Mouse (Mus musculus): ENCODE data around the gene Card9. TPM values are rescaled to one million over a fixed set of nuclear protein-coding genes. Genes with fewer than 3 reads are reported as not detected.

Card9 gene
- polyA plus RNA-seq, 1 experiment from 2014 or later: 0.53 TPM

DNA sequence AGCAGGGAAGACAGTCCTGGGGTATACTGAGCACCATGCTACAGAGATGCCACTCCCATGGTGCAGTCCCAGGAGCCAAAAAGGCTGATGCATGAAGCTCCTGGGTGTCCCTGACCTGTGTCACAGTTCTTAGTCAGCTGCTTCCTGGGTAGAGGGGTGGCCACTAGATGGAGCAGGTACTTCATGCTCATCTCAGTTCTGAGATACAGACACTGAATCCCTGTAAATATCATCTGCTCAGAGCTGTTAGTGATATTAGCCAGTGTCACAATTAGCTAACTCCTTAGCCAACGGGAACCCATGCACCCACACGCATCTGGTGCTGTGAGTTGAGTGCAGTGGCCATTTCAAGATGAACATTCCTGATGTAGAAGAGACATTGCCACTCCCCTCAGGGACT is 35.8 kb downstream of the Card9 start:
- H3K27me3 ChIP-seq (ENCODE audit: control insufficient read depth, insufficient read depth, low read length): no peaks in the 10 kb centered on the region
- H3K4me3 ChIP-seq (ENCODE audit: low read length): no peak overlapping the region
- H3K27ac ChIP-seq (ENCODE audit: low read depth, low read length): no peak overlapping the region
- ATAC-seq (ENCODE audit: low FRiP score, low TSS enrichment): no peak
- WGBS: 92% methylated on average over 2 of the region's 2 CpGs
- H3K36me3 ChIP-seq (ENCODE audit: control insufficient read depth, insufficient read depth, low read length): peaks cover 66% of the 10 kb centered on the region
- no peaks in the 10 kb centered on the region for H3K9me3 ChIP-seq (ENCODE audit: control insufficient read depth, low read length)
- no peak overlapping the region for H3K4me2 ChIP-seq (replicated peaks; ENCODE audit: low read depth, low read length)
- no peak overlapping the region for H3K9ac ChIP-seq (ENCODE audit: low read depth, low read length)
- H3K4me1 ChIP-seq (ENCODE audit: control insufficient read depth, insufficient read depth, low read length): no peaks in the 10 kb centered on the region

- Histone ChIP-seq H3K27ac (ENCODE audit: low read depth, low read length) (no peak overlapping the region), H3K4me1 (ENCODE audit: control insufficient read depth, insufficient read depth, low read length) (no peaks in the 10 kb centered on the region), H3K27me3 (ENCODE audit: control insufficient read depth, insufficient read depth, low read length) (no peaks in the 10 kb centered on the region), H3K36me3 (ENCODE audit: control insufficient read depth, insufficient read depth, low read length) (peaks cover 56% of the 10 kb centered on the region), H3K4me2 (replicated peaks; ENCODE audit: low read depth, low read length) (no peak overlapping the region), H3K4me3 (ENCODE audit: low read length) (no peak overlapping the region), H3K9me3 (ENCODE audit: control insufficient read depth, low read length) (no peaks in the 10 kb centered on the region), H3K9ac (ENCODE audit: low read depth, low read length) (no peak overlapping the region)
- no peak for ATAC-seq (ENCODE audit: low FRiP score, low TSS enrichment)
- 91% methylated on average over 13 of the region's 13 CpGs for WGBS
Observed at GRCm38 (mm10) chr2:26323589-26324325, 37.0 kb downstream of the Card9 start.

- Histone ChIP-seq H3K4me2 (replicated peaks; ENCODE audit: low read depth, low read length) (no peak overlapping the region), H3K4me3 (ENCODE audit: low read length) (no peak overlapping the region), H3K4me1 (ENCODE audit: control insufficient read depth, insufficient read depth, low read length) (peaks cover 19% of the 10 kb centered on the region), H3K27ac (ENCODE audit: low read depth, low read length) (no peak overlapping the region), H3K36me3 (ENCODE audit: control insufficient read depth, insufficient read depth, low read length) (peaks cover 34% of the 10 kb centered on the region), H3K9ac (ENCODE audit: low read depth, low read length) (no peak overlapping the region), H3K27me3 (ENCODE audit: control insufficient read depth, insufficient read depth, low read length) (no peaks in the 10 kb centered on the region), H3K9me3 (ENCODE audit: control insufficient read depth, low read length) (no peaks in the 10 kb centered on the region)
- WGBS: 86% methylated on average over 14 of the region's 14 CpGs
- no peak for ATAC-seq (ENCODE audit: low FRiP score, low TSS enrichment)
Observed at GRCm38 (mm10) chr2:26320245-26321185, 40.2 kb downstream of the Card9 start.

GRCm38 (mm10) chr2:26319519-26320244 is 41.0 kb downstream of the Card9 start:
- peaks cover 23% of the 10 kb centered on the region for H3K4me1 ChIP-seq (ENCODE audit: control insufficient read depth, insufficient read depth, low read length)
- ATAC-seq (ENCODE audit: low FRiP score, low TSS enrichment): no peak
- no peak overlapping the region for H3K27ac ChIP-seq (ENCODE audit: low read depth, low read length)
- H3K27me3 ChIP-seq (ENCODE audit: control insufficient read depth, insufficient read depth, low read length): no peaks in the 10 kb centered on the region
- H3K9ac ChIP-seq (ENCODE audit: low read depth, low read length): no peak overlapping the region
- H3K4me3 ChIP-seq (ENCODE audit: low read length): no peak overlapping the region
- H3K9me3 ChIP-seq (ENCODE audit: control insufficient read depth, low read length): no peaks in the 10 kb centered on the region
- H3K4me2 ChIP-seq (replicated peaks; ENCODE audit: low read depth, low read length): no peak overlapping the region
- WGBS: 88% methylated on average over 13 of the region's 13 CpGs
- peaks cover 26% of the 10 kb centered on the region for H3K36me3 ChIP-seq (ENCODE audit: control insufficient read depth, insufficient read depth, low read length)

GRCm38 (mm10) chr2:26319109-26319508 is 41.6 kb downstream of the Card9 start:
- H3K36me3 ChIP-seq (ENCODE audit: control insufficient read depth, insufficient read depth, low read length): peaks cover 20% of the 10 kb centered on the region
- H3K27me3 ChIP-seq (ENCODE audit: control insufficient read depth, insufficient read depth, low read length): no peaks in the 10 kb centered on the region
- no peak overlapping the region for H3K27ac ChIP-seq (ENCODE audit: low read depth, low read length)
- peaks cover 29% of the 10 kb centered on the region for H3K4me1 ChIP-seq (ENCODE audit: control insufficient read depth, insufficient read depth, low read length)
- H3K4me3 ChIP-seq (ENCODE audit: low read length): no peak overlapping the region
- WGBS: 87% methylated on average over 9 of the region's 9 CpGs
- no peak overlapping the region for H3K9ac ChIP-seq (ENCODE audit: low read depth, low read length)
- H3K9me3 ChIP-seq (ENCODE audit: control insufficient read depth, low read length): no peaks in the 10 kb centered on the region
- no peak overlapping the region for H3K4me2 ChIP-seq (replicated peaks; ENCODE audit: low read depth, low read length)
- no peak for ATAC-seq (ENCODE audit: low FRiP score, low TSS enrichment)

DNA sequence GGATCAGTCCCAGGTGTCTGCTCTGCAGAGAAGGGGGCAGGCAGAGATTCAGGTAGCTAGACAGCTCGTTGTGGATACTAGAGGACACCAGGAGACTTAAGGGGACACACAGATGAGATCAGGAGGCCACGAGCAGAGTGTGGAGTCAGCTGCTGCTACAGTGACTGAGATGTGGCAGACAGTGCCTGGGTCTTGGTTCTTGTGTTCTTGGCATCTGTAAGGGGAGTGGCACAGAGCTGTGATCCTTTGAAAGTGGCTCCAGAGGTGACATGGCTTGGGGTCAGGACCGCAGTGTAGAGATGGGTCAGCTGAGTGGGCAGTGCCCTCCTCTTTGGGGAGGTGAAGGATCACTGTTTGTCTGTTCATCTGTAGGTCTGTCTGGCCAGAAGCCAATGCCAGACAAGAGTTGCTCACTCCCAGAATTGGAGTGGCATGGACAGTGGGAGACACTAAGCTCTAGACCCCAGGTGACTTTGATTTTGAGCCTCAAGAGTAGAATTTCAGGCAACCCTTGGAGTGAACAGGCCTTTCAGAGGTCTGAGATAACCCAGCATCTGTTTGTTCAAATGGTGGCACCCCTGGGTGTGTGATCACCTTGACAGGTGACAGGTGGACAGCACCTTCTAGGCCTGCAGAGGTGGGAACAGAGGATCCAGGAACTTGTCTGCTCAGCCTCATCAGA is 42.6 kb downstream of the Card9 start:
- H3K4me3 ChIP-seq (ENCODE audit: low read length): no peak overlapping the region
- peaks cover 11% of the 10 kb centered on the region; the same call in 1 of the 2 replicates for H3K36me3 ChIP-seq (ENCODE audit: control insufficient read depth, insufficient read depth, low read length)
- no peak for ATAC-seq (ENCODE audit: low FRiP score, low TSS enrichment)
- no peak overlapping the region for H3K9ac ChIP-seq (ENCODE audit: low read depth, low read length)
- no peaks in the 10 kb centered on the region for H3K27me3 ChIP-seq (ENCODE audit: control insufficient read depth, insufficient read depth, low read length)
- H3K9me3 ChIP-seq (ENCODE audit: control insufficient read depth, low read length): no peaks in the 10 kb centered on the region
- no peak overlapping the region for H3K4me2 ChIP-seq (replicated peaks; ENCODE audit: low read depth, low read length)
- 86% methylated on average over 3 of the region's 3 CpGs for WGBS
- peaks cover 31% of the 10 kb centered on the region for H3K4me1 ChIP-seq (ENCODE audit: control insufficient read depth, insufficient read depth, low read length)
- no peak overlapping the region for H3K27ac ChIP-seq (ENCODE audit: low read depth, low read length)

DNA sequence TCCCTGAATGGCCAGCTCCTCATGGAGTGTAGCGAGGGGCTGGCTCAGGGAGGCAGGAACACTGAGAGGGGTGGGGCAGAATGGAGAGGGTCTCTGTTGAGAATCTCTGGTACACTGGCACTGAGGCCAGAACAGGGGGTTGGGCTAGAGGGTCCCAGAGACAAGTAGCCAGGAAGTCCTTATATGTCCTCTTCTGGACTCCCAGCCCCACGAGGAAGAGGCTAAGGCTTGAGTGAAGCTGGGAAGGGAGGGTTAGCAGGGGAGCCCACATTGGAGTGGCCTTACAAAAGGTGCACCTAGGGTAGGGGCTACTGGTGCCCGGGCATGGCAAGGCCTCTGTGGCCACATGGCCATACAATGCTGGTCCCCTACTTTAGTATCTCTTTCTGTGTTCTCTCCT is 43.3 kb downstream of the Card9 start:
- Histone ChIP-seq H3K9me3 (ENCODE audit: control insufficient read depth, low read length) (no peaks in the 10 kb centered on the region), H3K9ac (ENCODE audit: low read depth, low read length) (peak overlapping the region; percentile 96; the same call in 1 of the 2 replicates), H3K4me1 (ENCODE audit: control insufficient read depth, insufficient read depth, low read length) (peaks cover 31% of the 10 kb centered on the region), H3K4me2 (replicated peaks; ENCODE audit: low read depth, low read length) (peak overlapping the region; percentile 93), H3K36me3 (ENCODE audit: control insufficient read depth, insufficient read depth, low read length) (peaks cover 3% of the 10 kb centered on the region; the same call in 1 of the 2 replicates), H3K27ac (ENCODE audit: low read depth, low read length) (no peak overlapping the region), H3K4me3 (ENCODE audit: low read length) (peak overlapping the region; percentile 92), H3K27me3 (ENCODE audit: control insufficient read depth, insufficient read depth, low read length) (no peaks in the 10 kb centered on the region)
- no peak for ATAC-seq (ENCODE audit: low FRiP score, low TSS enrichment)
- WGBS: 67% methylated on average over 3 of the region's 3 CpGs

DNA sequence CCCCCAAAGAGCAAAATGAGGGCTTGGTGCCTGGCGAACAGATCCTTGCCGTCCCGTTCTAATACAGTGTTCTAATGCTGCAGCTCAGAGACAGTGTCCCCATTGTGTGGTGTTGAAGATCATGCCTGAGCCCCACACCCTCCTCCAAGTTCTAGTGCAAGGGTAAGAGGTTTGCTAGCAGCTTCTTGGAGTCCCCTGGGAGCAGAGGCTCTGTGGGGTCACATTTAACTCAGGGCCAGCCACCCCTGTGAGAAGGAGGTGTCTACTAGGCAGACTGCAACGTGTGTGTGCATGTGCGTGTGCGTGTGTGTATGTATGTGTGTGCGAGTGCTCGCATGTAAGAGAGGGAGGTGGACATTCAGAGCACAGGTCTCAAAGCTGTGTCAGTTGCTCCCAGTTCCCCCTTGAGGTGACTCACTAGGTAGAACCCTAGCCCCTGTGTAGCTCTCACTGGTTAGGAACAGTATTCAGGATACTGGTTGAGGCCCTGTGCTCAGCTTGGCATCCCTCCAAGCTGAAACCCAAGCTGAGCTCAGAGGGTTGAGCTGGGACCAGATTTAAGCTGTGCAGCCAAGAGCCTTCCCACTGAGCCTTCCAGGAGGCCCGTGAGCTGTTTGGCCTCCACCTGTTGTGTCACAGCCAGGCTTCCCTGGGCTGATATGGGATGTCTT is 44.0 kb downstream of the Card9 start:
- no peaks in the 10 kb centered on the region for H3K36me3 ChIP-seq (ENCODE audit: control insufficient read depth, insufficient read depth, low read length)
- H3K4me1 ChIP-seq (ENCODE audit: control insufficient read depth, insufficient read depth, low read length): peaks cover 31% of the 10 kb centered on the region
- peak overlapping the region; percentile 92 for H3K4me3 ChIP-seq (ENCODE audit: low read length)
- peak overlapping the region; percentile 93 for H3K4me2 ChIP-seq (replicated peaks; ENCODE audit: low read depth, low read length)
- H3K9me3 ChIP-seq (ENCODE audit: control insufficient read depth, low read length): no peaks in the 10 kb centered on the region
- peak overlapping the region; percentile 98; the same call in 1 of the 2 replicates for H3K27ac ChIP-seq (ENCODE audit: low read depth, low read length)
- WGBS: 57% methylated on average over 9 of the region's 9 CpGs
- ATAC-seq (ENCODE audit: low FRiP score, low TSS enrichment): no peak
- H3K27me3 ChIP-seq (ENCODE audit: control insufficient read depth, insufficient read depth, low read length): no peaks in the 10 kb centered on the region
- H3K9ac ChIP-seq (ENCODE audit: low read depth, low read length): peak overlapping the region; percentile 96; the same call in 1 of the 2 replicates
